Mouse (Mus musculus): ENCODE measurements around the gene Atxn1. TPM values are rescaled to one million over a fixed set of nuclear protein-coding genes. Genes with fewer than 3 reads are reported as not detected.

The Atxn1 gene
- total RNA-seq (2021): 10 to 100 TPM; 47.6 to 49.1 TPM
- long read RNA-seq, experiment 1, partial matches to known transcripts: 0 of 3 reads
- long read RNA-seq, experiment 1, other reads (novel, unspliced or antisense): 3 of 3 reads
- long read RNA-seq, experiment 2, partial matches to known transcripts: 1 of 11 reads
- long read RNA-seq, experiment 2, other reads (novel, unspliced or antisense): 10 of 11 reads

DNA sequence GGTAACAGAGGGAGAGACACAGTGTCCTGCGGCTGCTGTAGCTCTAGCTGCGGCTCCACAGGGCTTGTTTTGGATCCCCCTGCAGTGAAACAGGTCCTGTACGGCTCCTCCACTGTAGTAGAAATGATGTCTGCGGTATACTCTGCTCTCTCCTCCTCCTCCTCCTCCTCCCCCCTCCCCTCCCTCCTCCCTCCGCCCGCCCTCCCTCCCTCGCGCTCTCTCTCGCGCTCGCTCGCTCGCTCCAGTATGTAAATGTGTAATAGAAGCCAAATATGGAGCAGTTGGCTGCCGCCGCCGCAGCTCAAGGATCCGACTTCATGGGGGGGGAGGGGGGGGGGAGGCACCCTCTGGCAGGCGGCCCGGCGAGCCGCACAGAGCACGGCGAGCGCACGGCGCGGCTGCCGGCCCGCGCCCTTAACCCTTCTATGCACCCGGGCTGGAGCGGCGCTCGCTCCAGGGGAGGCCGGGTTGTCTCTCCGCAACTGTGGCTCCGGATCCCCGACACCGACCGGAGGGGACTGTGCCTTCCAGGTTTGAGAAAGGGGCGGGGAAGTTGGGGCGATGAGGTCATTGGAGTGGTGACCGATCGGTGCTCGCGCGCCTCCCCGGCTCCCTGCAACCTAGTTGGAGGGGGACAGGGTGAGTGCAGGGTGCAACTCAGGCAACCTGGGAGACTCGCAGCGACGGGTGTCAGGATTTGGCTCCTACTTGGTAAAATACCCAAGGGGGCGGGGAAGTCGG, at the start of gene Atxn1:
Gene Atxn1, minus strand, starts transcription at position 156 of the 741 bp plus-strand sequence.
- DNase-seq (ENCODE audit: low spot score in 2 of 2): peak; percentile 51 to 71

DNA sequence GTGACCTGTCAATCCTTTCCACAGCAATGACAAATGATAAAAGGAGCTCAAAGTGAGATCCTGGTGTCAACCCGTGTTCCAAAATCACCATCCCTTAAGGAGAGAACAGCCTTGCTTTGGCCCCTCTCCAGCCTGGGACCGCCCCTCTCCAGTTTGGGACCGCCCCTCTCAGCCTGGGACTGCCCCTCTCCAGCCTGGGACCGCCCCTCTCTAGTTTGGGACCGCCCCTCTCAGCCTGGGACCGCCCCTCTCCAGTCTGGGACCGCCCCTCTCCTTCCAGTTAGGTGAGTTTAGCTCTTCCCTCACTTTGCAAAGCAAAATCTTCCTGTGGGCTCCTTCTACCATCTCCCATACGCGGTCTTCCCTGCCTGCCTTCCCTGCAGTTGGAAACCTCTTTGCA, 46.4 kb upstream of the Atxn1 start:
- no peak for DNase-seq (ENCODE audit: low spot score in 2 of 2)

DNA sequence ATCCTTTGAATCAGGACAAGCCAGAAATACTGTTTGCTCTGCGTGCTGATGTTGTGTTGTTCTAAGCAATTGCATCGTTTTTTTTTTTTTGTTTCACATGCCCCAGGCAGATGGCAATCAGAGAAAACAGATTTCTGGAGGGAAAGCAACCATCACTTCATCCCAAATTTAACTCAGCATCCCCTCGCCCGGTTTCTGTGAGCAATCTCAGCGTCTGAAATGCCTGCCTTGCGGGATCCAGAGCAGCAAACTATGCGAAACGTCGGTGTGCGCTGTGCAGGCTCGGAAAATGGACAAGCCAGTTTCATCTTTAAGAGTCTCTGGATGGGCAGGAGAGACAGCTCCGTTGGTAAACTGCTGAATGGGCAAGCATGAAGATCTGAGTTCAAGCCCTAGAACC, 45.3 kb upstream of the Atxn1 start:
- DNase-seq (ENCODE audit: low spot score in 2 of 2): no peak

DNA sequence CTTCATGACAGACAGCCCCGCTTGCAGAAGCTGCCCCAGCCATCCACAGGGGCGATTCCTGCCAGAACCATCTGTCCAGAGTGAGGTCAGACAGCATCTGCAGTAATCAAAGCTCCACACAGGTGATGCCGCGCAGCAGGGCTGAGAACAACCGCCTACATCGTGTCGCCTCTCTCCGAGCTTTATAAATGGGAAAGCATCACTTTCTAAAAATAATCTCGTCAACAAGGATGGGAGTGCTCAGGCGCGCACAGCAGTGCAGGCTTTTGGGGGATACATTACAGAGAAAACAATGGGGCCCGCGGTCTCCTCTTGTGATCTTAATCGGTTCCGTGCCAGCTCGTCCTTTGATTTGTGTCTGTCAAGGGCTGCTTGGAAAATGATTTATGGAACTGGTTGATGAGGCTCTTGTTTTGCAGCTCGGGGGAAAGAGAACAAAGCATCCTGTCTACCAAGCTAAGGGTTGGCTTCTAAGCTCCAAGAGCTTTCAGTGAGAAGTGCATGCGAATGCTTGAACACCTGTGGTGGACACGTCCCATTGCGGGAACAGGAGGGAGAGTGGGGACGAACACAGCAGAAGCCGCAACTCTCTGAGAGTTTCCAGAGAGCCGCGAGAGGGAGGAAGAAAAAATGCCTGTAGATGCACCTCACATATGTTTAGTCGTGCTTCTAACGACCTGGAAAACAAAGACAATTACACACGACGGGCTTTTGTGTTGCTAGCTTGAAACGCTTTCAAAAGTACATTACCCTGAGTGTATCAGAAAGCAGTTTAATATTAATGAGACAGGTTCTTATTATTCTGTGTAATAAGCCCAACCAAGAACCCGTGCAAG, 44.2 kb upstream of the Atxn1 start:
- DNase-seq (ENCODE audit: low spot score in 2 of 2): no peak

DNA sequence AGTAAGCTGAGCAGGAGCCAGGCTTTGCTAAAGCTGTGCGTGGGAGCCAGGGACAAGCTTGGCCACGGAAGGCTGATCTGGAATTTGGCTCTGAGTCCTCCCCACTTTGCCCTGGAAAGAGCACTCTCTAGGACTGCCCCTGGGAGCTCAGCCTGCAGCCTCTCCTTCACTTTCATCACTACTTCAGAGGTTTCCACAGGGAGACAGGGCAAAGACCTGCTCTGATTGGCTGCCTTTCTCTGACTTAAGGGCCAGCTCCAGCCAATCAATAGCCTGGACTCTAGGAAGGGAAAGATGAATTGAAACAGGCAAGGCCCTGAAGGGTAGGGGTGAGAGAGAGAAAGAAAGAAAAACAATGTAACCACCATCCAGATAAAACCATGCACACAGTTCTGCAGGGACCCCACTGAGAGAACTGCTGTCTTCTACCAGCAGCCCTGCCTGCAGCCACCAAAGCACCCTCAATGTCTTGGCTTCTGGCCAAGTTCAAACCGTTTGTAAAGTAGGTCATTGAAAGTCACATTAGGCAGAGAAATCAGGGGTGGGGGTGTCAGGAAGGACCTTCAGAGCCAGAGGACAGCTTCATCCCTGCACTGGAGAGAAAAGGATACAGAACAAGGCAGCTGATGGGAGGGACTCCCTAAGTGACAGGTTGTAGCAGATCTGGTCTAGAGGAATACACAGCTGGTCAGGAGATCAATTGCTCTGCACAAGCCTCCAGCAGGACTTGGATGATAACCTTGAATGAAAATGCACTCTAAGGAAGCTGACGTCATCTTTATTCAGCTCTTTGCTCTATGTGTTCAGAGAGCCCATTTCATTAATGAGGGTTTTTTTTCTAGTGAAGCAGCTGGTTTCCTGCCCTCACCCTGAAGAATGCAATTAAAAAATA, 41.6 kb upstream of the Atxn1 start:
- DNase-seq (ENCODE audit: low spot score in 2 of 2): no peak

DNA sequence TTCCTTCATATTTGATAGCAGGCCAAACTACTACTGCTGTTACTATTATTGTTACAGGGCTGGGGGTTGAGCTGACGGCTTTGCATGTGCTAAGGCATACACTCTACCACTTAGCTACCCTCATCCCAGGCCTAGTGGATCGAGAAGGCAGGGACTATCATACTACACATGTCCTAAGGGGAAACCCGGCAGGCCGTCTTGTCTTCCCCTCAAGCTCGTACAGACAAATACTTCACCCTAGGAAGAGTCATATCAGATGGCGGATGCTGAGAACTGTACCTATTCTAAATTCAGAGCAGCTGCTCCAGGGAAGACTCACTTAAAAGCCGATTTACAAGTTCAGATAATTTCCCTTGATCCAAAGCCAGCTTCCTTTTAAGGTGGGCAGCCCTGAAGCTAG, 40.8 kb upstream of the Atxn1 start:
- DNase-seq (ENCODE audit: low spot score in 2 of 2): no peak

DNA sequence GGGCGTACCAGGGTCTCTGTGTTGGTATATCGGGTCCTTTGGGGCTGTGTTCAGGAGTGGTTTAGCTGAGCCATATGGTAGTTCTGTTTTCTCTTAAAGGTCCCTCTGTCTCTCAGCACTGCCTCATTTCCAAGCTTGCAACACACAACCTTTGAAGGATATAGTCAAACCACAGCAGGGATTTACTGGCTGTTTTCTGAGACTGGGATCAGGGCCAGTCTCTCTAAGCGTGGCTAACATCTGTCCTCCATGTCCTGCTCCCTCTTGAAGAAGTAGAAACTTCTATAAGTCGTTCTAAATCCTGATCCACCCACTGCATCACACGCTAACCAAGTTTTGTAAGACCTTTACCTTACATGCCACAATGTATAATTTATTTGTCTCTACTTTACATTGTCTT, 36.5 kb upstream of the Atxn1 start:
- no peak for DNase-seq (ENCODE audit: low spot score in 2 of 2)

DNA sequence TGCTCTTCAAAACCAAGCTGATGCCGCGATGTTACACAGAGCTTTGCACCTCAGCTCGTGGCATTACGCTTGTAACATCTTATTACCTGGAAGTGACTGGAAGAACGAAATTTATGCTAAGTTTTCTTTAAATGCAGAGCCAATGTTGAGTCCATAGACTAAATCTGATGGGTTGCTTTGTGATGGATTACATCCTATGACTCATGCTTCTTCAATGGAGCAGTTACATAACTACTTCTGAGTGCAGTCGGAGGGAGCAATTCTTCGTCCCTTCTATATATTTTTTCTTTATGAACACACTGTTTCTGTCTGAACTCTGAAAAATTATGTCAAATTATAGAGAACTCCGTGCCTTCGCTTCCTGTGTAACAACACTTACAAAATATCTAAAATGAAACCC, 28.1 kb upstream of the Atxn1 start:
- DNase-seq (ENCODE audit: low spot score in 2 of 2): no peak

DNA sequence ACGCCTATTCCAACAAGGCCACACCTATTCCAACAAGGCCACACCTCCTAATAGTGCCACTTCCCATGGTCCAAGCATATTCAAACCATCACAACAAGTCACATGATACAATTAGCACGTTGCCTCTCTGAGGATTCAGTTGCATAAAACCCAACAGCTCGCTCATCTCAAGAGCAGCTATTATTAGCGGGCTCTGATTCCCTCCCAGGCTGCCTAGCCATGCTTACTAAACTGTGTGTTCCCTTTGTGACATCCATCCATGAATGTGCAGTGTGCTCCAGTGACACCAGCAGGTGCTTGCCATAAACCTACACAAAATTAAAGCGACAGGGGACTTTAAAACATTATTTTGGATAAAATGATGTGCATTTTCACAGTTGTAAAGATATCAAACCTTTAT, 25.7 kb upstream of the Atxn1 start:
- no peak for DNase-seq (ENCODE audit: low spot score in 2 of 2)

DNA sequence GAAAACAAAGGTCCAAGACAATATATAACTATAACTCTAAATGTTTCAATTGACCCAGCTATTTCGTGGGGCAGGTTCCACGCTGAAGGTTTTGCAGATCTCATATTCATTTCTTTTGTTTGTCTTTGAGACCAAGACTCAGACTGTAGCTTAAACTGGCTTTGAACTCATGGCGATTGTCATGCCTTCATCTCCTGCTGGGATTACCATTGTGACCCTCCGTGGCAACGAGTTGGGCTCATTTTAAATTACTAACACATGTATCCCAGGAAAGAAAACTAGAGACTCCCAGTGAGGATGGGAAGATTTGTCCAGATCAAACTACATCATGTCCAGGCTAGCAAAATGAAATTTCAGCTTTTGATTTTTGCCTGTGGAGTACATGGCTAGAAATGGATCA, 14.4 kb upstream of the Atxn1 start:
- DNase-seq (ENCODE audit: low spot score in 2 of 2): no peak

DNA sequence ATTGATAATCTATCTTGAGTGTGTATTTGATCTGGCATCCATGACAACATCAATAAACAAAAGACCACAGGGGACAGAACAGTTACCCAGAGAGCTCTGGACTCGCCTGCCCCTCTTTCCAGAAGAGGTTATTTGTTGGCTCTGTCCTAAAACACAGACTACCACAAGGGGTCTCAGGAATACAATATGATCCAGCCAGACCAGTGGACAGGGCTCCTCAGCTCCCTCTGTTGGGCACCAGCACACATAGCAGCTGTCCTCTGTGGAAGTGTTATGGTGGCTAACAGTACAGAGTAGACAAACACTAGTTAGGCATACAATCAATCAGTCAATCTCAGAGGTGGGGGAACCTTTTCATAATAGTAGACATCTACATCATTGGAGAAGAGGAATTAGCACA, 12.1 kb upstream of the Atxn1 start:
- DNase-seq (ENCODE audit: low spot score in 2 of 2): peak in 1 of 2 experiments; percentile 28

DNA sequence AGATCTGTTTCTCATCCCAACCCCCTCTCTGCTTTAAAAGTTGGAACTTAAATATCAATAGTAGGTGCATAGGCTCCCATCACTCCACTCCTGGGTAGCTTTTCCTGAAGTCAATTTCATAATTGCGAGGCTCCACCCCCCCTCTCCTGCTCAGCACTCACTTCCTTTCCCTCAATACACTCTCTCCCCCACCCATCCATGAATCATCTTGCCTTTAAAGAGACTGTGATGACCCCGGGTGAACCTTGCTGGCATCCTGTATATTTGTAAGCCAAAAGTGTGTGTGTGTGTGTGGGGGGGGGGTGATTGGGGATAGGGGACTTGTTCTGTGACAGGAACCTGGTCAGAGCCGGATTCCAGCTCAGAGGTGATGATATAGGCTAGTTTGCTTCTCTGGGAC, 9.8 kb upstream of the Atxn1 start:
- DNase-seq (ENCODE audit: low spot score in 2 of 2): no peak

DNA sequence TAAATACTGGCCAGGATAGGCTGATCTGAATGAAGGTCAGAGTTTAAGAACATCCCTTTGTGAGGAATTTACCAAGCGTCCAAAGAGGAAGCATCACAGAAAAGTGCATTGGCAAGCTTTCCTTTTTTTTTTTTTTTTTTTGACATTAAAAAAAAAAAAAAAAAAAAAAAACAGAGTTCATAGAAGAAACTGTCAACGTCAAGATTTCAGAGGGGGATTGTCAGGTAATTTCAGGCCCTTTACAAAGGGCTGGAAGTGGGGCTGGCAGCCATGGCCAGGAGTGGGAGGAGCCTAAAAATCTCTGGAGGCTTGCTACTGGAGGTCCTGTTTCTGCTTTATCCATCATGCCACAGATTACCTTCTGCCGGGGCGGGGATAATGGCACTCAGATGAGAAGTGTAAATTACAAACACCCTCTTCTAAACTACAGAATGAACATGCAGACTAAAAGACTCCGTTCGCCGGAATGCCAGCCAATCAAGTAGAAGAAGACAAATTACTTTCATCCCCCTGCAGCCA, 9.2 kb upstream of the Atxn1 start:
- no peak for DNase-seq (ENCODE audit: low spot score in 2 of 2)

DNA sequence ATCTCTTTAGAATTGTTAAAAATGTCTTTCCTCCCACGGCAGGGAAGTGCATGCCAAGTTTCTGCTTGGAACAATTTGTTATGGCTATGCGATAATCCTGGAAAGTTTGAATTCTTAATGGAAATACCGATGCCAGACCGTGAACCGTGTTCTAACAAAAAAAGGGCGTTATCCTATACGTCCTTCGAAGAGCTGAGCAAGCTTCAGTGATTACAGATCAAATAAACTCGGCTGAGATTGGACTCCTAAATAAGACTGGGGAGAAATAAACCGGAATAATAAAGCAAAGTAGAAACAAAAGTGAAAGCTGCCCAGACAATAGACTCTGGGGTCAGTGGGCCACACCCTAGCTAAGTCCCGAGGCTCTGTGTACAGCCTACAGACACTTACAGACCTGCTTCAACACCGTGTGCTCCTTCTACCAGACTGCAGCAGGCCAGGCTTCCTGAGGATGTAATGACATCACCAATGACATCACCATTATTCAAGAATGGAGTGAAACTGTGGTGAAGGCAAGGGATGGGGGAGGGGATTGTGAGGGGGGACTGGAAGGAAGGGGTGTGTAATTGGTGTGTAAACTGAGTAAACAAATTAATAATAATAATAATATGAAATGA, 6.2 kb upstream of the Atxn1 start:
- no peak for DNase-seq (ENCODE audit: low spot score in 2 of 2)

DNA sequence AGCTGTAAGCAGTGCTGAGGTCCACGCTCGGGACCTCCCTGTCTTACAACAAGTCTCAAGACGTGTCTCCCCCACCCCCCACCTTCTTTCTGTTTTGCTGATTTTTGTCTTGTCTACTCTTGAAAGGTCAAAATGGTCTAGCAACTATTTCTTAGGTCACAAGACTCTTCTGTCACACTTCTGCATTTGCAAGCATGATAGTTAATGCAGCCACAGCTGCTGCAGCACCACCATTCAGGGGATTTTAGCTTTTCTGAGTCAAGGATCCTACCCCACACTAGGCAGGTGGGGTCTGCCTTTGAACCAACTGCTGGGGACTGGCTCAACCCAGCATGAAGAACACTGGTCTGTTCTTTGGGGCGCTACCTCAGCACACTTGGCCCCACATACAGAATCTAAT, 3.4 kb upstream of the Atxn1 start:
- no peak for DNase-seq (ENCODE audit: low spot score in 2 of 2)

DNA sequence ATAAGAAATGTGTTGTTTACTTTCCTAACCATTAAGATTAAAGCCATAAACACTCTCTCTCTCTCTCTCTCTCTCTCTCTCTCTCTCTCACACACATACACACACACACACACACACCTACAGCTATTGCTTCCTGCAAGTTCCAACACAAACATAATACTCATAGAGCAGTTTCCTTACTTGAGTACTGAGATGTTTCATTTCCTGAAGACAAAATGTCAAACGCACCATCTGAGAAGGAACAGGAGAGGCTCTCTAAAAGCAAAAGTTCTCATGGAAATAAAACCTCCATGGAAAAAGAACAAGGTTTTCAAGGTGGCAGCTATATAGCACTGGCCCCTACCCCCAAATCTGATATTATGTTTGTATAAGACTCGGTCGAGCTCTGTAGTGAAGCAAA, 2.6 kb upstream of the Atxn1 start:
- DNase-seq (ENCODE audit: low spot score in 2 of 2): no peak

DNA sequence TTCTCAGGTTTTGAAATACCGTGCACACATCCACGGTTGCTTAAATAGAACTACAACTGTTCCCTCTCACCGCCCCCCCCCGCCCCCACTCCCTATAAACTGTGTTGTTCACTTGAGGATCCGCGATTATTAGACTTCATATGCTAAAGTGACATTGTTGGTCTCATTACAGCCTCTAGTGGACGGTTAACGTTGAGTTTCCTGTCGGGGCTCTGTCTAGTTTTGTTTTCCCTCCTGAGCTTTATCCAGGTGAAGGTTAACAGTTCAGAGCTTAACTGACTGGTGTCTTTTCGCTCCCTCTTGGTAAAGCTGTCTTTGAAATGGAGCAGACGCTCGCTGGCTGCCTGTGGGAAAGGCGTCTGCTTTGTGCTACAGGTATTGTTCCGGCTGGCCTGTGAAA, 1.8 kb upstream of the Atxn1 start:
- no peak for DNase-seq (ENCODE audit: low spot score in 2 of 2)

DNA sequence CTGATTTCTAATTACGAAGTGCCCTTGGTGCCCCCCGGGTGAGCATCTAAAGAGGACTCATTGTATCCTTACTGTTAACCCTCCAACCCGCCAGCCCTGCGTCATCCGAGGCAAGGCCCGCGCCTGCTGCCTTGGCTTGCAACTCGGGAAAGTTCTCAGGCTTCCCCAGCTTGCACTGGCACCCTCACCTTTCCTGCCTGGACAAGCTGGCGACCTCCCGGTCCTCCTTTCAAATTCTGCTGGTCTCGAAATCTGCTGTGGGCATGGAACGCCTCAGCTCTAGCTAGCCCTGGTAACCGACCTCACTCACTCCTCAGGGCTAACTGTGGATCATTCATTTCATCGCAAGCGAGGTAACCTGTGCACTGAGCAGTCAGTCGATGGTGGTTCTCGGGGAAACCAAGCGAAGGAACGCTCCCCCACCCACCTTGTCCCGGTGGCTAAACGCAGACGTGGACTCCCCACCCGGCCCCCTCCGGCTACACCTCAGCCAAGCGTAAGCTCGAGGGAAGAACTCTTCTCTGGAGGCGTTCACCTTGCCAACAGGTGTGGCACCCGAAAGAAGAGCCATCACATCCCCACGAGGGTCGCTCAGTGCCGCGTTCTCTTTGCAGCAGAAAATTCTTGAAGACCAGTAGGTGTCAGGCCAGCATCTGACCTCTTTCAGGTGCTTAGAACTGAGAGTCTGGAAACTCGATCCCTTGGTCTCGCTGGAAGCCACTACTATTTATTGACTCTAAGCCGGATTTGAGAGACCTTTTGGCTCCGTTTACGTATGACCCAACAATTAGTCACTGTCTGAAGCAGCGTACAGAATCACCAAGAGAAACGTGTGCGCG, 1.0 kb upstream of the Atxn1 start:
- DNase-seq (ENCODE audit: low spot score in 2 of 2): no peak

DNA sequence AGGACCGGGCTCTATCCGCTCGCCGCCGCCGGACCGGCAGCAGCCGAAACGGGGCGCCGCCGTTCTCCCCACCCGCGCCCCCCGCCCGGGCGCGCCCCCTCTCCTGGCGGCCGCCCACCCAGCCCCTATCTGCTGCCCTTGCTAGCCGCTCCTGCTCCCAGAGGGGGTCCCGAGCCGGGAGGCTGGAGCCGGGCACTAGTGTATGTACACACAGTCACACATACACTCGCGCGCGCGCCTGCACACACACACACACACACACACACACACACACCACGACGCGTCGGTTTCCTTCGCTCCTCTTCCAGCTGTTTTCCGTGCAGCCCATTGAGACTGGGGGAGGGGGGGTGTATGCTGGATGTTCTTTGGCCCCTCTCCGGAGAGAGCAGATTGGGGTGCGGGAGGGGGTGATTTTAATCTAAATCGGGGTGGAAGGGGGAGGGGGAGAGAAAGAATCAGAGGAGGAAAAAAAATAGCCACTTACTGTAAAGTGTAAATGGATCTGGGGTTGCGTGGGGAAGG, 416 bp downstream of the Atxn1 start:
- peak; percentile 30 to 36 for DNase-seq (ENCODE audit: low spot score in 2 of 2)

All from adrenal gland, postnatal 4 days (tissue).